Mouse (Mus musculus) erythroid progenitor cell, adult 5-6 weeks (primary cell): ENCODE results near the gene Rmnd1. TPM values are rescaled to one million over a fixed set of nuclear protein-coding genes. Genes with fewer than 3 reads are reported as not detected.
"Not testable (repeated sequence)": the region's sequence is repeated elsewhere in the genome, so short reads cannot be mapped to it uniquely, and the experiment has no call there.

Experiments
- ATAC-seq: replicated peaks from 2 replicates; pipeline ENCODE4 v1.8.0; 2016; ENCODE audit warnings: moderate number of reproducible peaks, mild to moderate bottlenecking, moderate TSS enrichment, inconsistent platforms; ENCODE audit not compliant: poor library complexity, low FRiP score, severe bottlenecking
- total RNA-seq, 2 experiments: library from RNA; stranded (forward) in 1 of 2; stranded (reverse) in 1 of 2; fragments of 150-400 nt in 1 of 2; fragments of 186-747, 209-891 nt in 1 of 2; gene quantifications; 2 replicates each; pipeline versions ENCODE4 v1.2.3 to v1.2.4; 2015 to 2017; ENCODE audit warnings: low replicate concordance in 2 of 2

Gene Rmnd1
- total RNA-seq (2015; ENCODE audit: low replicate concordance): 13.3 and 37.7 TPM in 2 replicates
- 8.9 and 14.2 TPM in 2 replicates for total RNA-seq (2017; ENCODE audit: low replicate concordance)

- peak; percentile 86 for ATAC-seq
Measured at GRCm38 (mm10) chr10:4432123-4432931, at the start of gene Rmnd1, which contains the start of gene Armt1. Rmnd1 (minus strand) TSS chr10:4432388. Armt1 (plus strand) TSS chr10:4432467.

GRCm38 (mm10) chr10:4481695-4482094 lies 49.5 kb upstream of the Rmnd1 start:
- no peak for ATAC-seq

GRCm38 (mm10) chr10:4480929-4481328 lies 48.7 kb upstream of the Rmnd1 start:
- no peak for ATAC-seq

GRCm38 (mm10) chr10:4476604-4477003 lies 44.4 kb upstream of the Rmnd1 start:
- ATAC-seq: no peak

- ATAC-seq: no peak
Measured at GRCm38 (mm10) chr10:4475431-4475830, 43.2 kb upstream of the Rmnd1 start.

- no peak for ATAC-seq
Measured at GRCm38 (mm10) chr10:4473591-4473993, 41.4 kb upstream of the Rmnd1 start.

GRCm38 (mm10) chr10:4469406-4469805 lies 37.2 kb upstream of the Rmnd1 start:
- no peak for ATAC-seq

GRCm38 (mm10) chr10:4465799-4466198 lies 33.6 kb upstream of the Rmnd1 start:
- ATAC-seq: no peak

- peak; percentile 79 for ATAC-seq
Measured at GRCm38 (mm10) chr10:4460201-4460600, 28.0 kb upstream of the Rmnd1 start.

GRCm38 (mm10) chr10:4456409-4456808 lies 24.2 kb upstream of the Rmnd1 start:
- no peak for ATAC-seq

GRCm38 (mm10) chr10:4435416-4435815 lies 3.2 kb upstream of the Rmnd1 start:
- ATAC-seq: no peak

GRCm38 (mm10) chr10:4433871-4434270 lies 1.7 kb upstream of the Rmnd1 start:
- ATAC-seq: not testable (repeated sequence)

GRCm38 (mm10) chr10:4432996-4433755 lies 988 bp upstream of the Rmnd1 start:
- ATAC-seq: peak; percentile 39

GRCm38 (mm10) chr10:4431746-4432122 lies 454 bp downstream of the Rmnd1 start:
- ATAC-seq: no peak; the same call in 1 of the 2 replicates

- no peak for ATAC-seq
Measured at GRCm38 (mm10) chr10:4430826-4431225, 1.4 kb downstream of the Rmnd1 start.

- ATAC-seq: no peak
Measured at GRCm38 (mm10) chr10:4430399-4430798, 1.8 kb downstream of the Rmnd1 start.

- no peak for ATAC-seq
Measured at GRCm38 (mm10) chr10:4425245-4425644, 6.9 kb downstream of the Rmnd1 start.

- no peak for ATAC-seq
Measured at GRCm38 (mm10) chr10:4407191-4407590, 25.0 kb downstream of the Rmnd1 start.

- ATAC-seq: peak; percentile 28
Measured at GRCm38 (mm10) chr10:4405511-4405910, 26.7 kb downstream of the Rmnd1 start.

GRCm38 (mm10) chr10:4404895-4405491 lies 27.2 kb downstream of the Rmnd1 start:
- peak; percentile 65; the same call in 1 of the 2 replicates for ATAC-seq
